Mouse (Mus musculus): ENCODE results near the gene Mthfsd. TPM values are rescaled to one million over a fixed set of nuclear protein-coding genes. Genes with fewer than 3 reads are reported as not detected.

The Mthfsd gene
- total and polyA plus RNA-seq, 3 experiments: 23.1 to 36.4 (median 30.7) TPM

DNA sequence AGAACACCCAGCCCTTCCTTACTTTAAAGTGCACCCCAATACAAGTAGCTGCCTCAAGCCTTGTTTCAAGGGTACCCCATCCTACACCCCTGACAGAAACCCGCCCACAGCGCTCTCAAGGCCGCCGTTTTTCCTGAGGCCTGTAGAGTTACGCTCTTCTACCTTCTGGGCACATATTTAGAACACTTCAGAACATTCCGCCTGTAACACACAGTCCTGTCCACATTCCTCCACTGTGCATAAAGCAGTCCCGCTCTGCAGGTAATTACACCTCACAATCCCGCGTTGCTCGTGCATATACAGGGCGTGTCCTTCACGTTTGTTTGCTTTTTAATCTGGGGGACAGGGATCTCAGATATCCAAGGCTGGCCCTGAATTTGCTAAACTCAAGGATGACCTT is 28.2 kb downstream of the Mthfsd start:
- DNase-seq (ENCODE audit: extremely low read depth): no peak
- dilution Hi-C loops (cut with MboI; ENCODE audit: extremely low pct_ligation_motif_present, extremely low pct_unique_long_range_greater_than_20kb, low sequenced_read_pairs): no loop called here

DNA sequence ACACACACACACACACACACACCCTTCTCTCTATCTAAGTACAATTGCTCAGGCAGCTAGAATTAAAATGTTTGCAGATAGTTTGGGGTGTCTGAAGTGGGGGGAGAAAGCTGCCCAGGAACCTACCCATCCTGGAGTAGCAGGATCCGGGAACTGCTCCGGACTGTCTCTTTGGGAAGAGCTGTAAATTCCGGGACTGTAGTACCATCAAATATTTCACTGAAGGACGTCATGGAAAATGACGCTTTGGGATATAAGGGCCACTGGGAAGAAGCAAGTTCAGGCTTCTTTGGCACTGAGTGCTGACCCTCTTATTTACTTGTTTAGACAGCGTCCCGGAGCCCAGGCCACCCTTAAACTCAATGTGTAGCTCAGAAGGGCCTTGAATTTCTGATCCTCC is 29.0 kb downstream of the Mthfsd start:
- H3K9me3 ChIP-seq (replicated peaks; ENCODE audit: low read length): peaks cover 20% of the 10 kb centered on the region
- no peak for DNase-seq (ENCODE audit: extremely low read depth)
- in situ Hi-C loops (cut with MboI; ENCODE audit: low pct_ligation_motif_present, low pct_unique_long_range_greater_than_20kb, low sequenced_read_pairs): no loop called here
- TF ChIP-seq CTCF (conservative IDR thresholded peaks at IDR 0.05 in 1 of 2, IDR thresholded peaks at IDR 0.05 in 1 of 2; ENCODE audit: low read depth in 2 of 2, low read length in 2 of 2) (no peak), POLR2A (IDR thresholded peaks at IDR 0.05; ENCODE audit: low read depth, low read length) (no peak), ETS1 (conservative IDR thresholded peaks at IDR 0.05; ENCODE audit: low read depth, low read length) (no peak), USF1 (IDR thresholded peaks at IDR 0.05; ENCODE audit: low read depth, low read length) (no peak), ZNF384 (IDR thresholded peaks at IDR 0.05; ENCODE audit: low read depth, low read length) (no peak), MAX (IDR thresholded peaks at IDR 0.05; ENCODE audit: low read length) (no peak), MXI1 (IDR thresholded peaks at IDR 0.05; ENCODE audit: low read depth, low read length) (no peak), RAD21 (IDR thresholded peaks at IDR 0.05; ENCODE audit: low read depth, low read length) (no peak), POLR2AphosphoS2 (IDR thresholded peaks at IDR 0.05; ENCODE audit: low read depth, low read length) (no peak), CHD1 (IDR thresholded peaks at IDR 0.05; ENCODE audit: low read depth, low read length) (no peak), TBP (conservative IDR thresholded peaks at IDR 0.05; ENCODE audit: low read depth, low read length) (no peak), BHLHE40 (IDR thresholded peaks at IDR 0.05; ENCODE audit: low read depth, low read length) (no peak), MYC (IDR thresholded peaks at IDR 0.05; ENCODE audit: low read depth, low read length) (no peak), TCF12 (IDR thresholded peaks at IDR 0.05; ENCODE audit: low read depth, low read length) (no peak), MAZ (IDR thresholded peaks at IDR 0.05; ENCODE audit: low read depth, low read length) (no peak), JUN (IDR thresholded peaks at IDR 0.05; ENCODE audit: insufficient read depth, low read depth, low read length) (no peak)
- H3K27ac ChIP-seq (ENCODE audit: insufficient read depth, low read depth): no peak overlapping the region
- H3K36me3 ChIP-seq (replicated peaks in 1 of 2; ENCODE audit: control insufficient read depth in 1 of 2, insufficient read depth in 1 of 2, low read length in 1 of 2): no peaks in the 10 kb centered on the region
- no peak overlapping the region for H3K4me3 ChIP-seq (replicated peaks in 1 of 3; ENCODE audit: low read depth in 2 of 3, low read length in 2 of 3, poor library complexity in 1 of 3)
- no peaks in the 10 kb centered on the region for H3K4me1 ChIP-seq (ENCODE audit: control insufficient read depth in 1 of 2, insufficient read depth in 2 of 2)
- dilution Hi-C loops (cut with MboI; ENCODE audit: extremely low pct_ligation_motif_present, extremely low pct_unique_long_range_greater_than_20kb, low sequenced_read_pairs): no loop called here
- no peak overlapping the region for H3K9ac ChIP-seq (ENCODE audit: insufficient read depth, low read depth)
- H3K27me3 ChIP-seq (replicated peaks): peaks cover 78% of the 10 kb centered on the region
- H3K4me2 ChIP-seq (ENCODE audit: insufficient read depth, low read depth, poor library complexity, severe bottlenecking): no peak overlapping the region
- H3K79me2 ChIP-seq (replicated peaks; ENCODE audit: control insufficient read depth, extremely low read depth, insufficient read depth, poor library complexity, severe bottlenecking): no peaks in the 10 kb centered on the region

More for the DNA sequence above, 28.2 kb downstream of the Mthfsd start:
- no peak overlapping the region for H3K4me3 ChIP-seq (replicated peaks in 1 of 3; ENCODE audit: low read depth in 2 of 3, low read length in 2 of 3, poor library complexity in 1 of 3)
- in situ Hi-C loops (cut with MboI; ENCODE audit: low pct_ligation_motif_present, low pct_unique_long_range_greater_than_20kb, low sequenced_read_pairs): no loop called here
- no peak overlapping the region for H3K27ac ChIP-seq (ENCODE audit: insufficient read depth, low read depth)
- H3K4me1 ChIP-seq (ENCODE audit: control insufficient read depth in 1 of 2, insufficient read depth in 2 of 2): no peaks in the 10 kb centered on the region
- H3K79me2 ChIP-seq (replicated peaks; ENCODE audit: control insufficient read depth, extremely low read depth, insufficient read depth, poor library complexity, severe bottlenecking): no peaks in the 10 kb centered on the region
- H3K4me2 ChIP-seq (ENCODE audit: insufficient read depth, low read depth, poor library complexity, severe bottlenecking): no peak overlapping the region
- TF ChIP-seq PAX5 (IDR thresholded peaks at IDR 0.05; ENCODE audit: low read length): no peak
- peaks cover 26% of the 10 kb centered on the region for H3K9me3 ChIP-seq (replicated peaks; ENCODE audit: low read length)
- H3K27me3 ChIP-seq (replicated peaks): peaks cover 71% of the 10 kb centered on the region
- no peaks in the 10 kb centered on the region for H3K36me3 ChIP-seq (replicated peaks in 1 of 2; ENCODE audit: control insufficient read depth in 1 of 2, insufficient read depth in 1 of 2, low read length in 1 of 2)
- no peak overlapping the region for H3K9ac ChIP-seq (ENCODE audit: insufficient read depth, low read depth)
